Mouse (Mus musculus) cortical plate, adult 2 months (tissue): ENCODE results near the gene Dusp21. TPM values are rescaled to one million over a fixed set of nuclear protein-coding genes. Genes with fewer than 3 reads are reported as not detected.

Experiments
- H3K27ac ChIP-seq: fragments of 200-500 bp; 2 replicates; pipeline ENCODE4 v1.5.1; 2012; ENCODE audit warnings: low read length, control low read depth, inconsistent platforms; ENCODE audit not compliant: insufficient read depth
- H3K4me1 ChIP-seq: fragments of 200-500 bp; 2 replicates; pipeline ENCODE4 v1.6.1; 2011; ENCODE audit warnings: low read length; ENCODE audit not compliant: control insufficient read depth, insufficient read depth
- H3K4me3 ChIP-seq: fragments of 200-500 bp; 2 replicates; pipeline ENCODE4 v1.5.1; 2011; ENCODE audit warnings: mild to moderate bottlenecking, low read length, control low read depth; ENCODE audit not compliant: insufficient read depth
- CTCF ChIP-seq: fragments of 200-500 bp; IDR thresholded peaks from 2 replicates; pipeline ENCODE4 v1.5.1; 2011; ENCODE audit warnings: mild to moderate bottlenecking, control low read depth, low read length; ENCODE audit not compliant: insufficient read depth; ENCODE audit errors: extremely low read depth
- POLR2A ChIP-seq: fragments of 200-500 bp; IDR thresholded peaks from 2 replicates; pipeline ENCODE4 v1.6.1; 2011; ENCODE audit warnings: mild to moderate bottlenecking, low read length, control low read depth; ENCODE audit not compliant: insufficient read depth; ENCODE audit errors: extremely low read depth
- polyA plus RNA-seq: library from polyadenylated mRNA; depleted of rRNA; stranded (reverse); fragments of >200 nt; gene quantifications from 2 replicates; pipeline ENCODE4 v1.2.3, GENCODE M21; 2012; rRNA removed

Dusp21 gene
- polyA plus RNA-seq, 1 experiment, result not detected

- Histone ChIP-seq H3K27ac (no peak overlapping the region), H3K4me3 (no peak overlapping the region), H3K4me1 (no peaks in the 10 kb centered on the region)
- TF ChIP-seq POLR2A, result no peak
These were observed 29.2 kb downstream of the Dusp21 start for GRCm38 (mm10) chrX:18174831-18175230.

- TF ChIP-seq POLR2A (no peak), CTCF (no peak)
- Histone ChIP-seq H3K4me1 (no peaks in the 10 kb centered on the region), H3K4me3 (no peak overlapping the region), H3K27ac (no peak overlapping the region)
These were observed 32.1 kb downstream of the Dusp21 start for GRCm38 (mm10) chrX:18177803-18178202.

- no peak overlapping the region for H3K27ac ChIP-seq
- no peak for TF ChIP-seq CTCF
- TF ChIP-seq POLR2A, result no peak
- no peaks in the 10 kb centered on the region for H3K4me1 ChIP-seq
- H3K4me3 ChIP-seq, result no peak overlapping the region
These were observed 33.8 kb downstream of the Dusp21 start for GRCm38 (mm10) chrX:18179492-18179891.

- TF ChIP-seq CTCF (no peak), POLR2A (no peak)
- no peak overlapping the region for H3K4me3 ChIP-seq
- H3K27ac ChIP-seq, result no peak overlapping the region
- no peaks in the 10 kb centered on the region for H3K4me1 ChIP-seq
These were observed 41.5 kb downstream of the Dusp21 start for GRCm38 (mm10) chrX:18187203-18187602.

GRCm38 (mm10) chrX:18188293-18188692 lies 42.6 kb downstream of the Dusp21 start:
- TF ChIP-seq POLR2A (no peak), CTCF (no peak)
- H3K4me1 ChIP-seq, result no peaks in the 10 kb centered on the region

More at GRCm38 (mm10) chrX:18188293-18188692, 42.6 kb downstream of the Dusp21 start:
- no peak overlapping the region for H3K27ac ChIP-seq
- H3K4me3 ChIP-seq, result no peak overlapping the region

Other genes starting within 250 kb of the Dusp21 start
- gene Kdm6a, start 16.7 kb downstream of the Dusp21 start, polyA plus RNA-seq, result 26.0 and 27.7 TPM in 2 replicates